Mouse (Mus musculus) midbrain, postnatal 0 days (tissue): ENCODE results near the gene Acyp2. TPM values are rescaled to one million over a fixed set of nuclear protein-coding genes. Genes with fewer than 3 reads are reported as not detected.

Experiments
- ATAC-seq: fragments of 200-750 bp; cut with Nextera tagmentation; 2 replicates; pipeline ENCODE4 v1.8.0; 2017; ENCODE audit warnings: moderate number of reproducible peaks, mild to moderate bottlenecking, moderate TSS enrichment, moderate library complexity; ENCODE audit not compliant: low FRiP score
- DNase-seq: peaks from one replicate; pipeline ENCODE4 v3.0.0-alpha.2; 2015; ENCODE audit warnings: low spot score
- H3K27ac ChIP-seq: fragments of 300-500 bp; sonication (generic); 2 replicates; pipeline ENCODE4 v1.5.1; 2014; ENCODE audit warnings: low read depth, mild to moderate bottlenecking, low read length, mixed read lengths
- H3K27me3 ChIP-seq: fragments of 300-500 bp; sonication (generic); 2 replicates; pipeline ENCODE4 v1.6.1; 2014; ENCODE audit warnings: low read length, control low read depth, mixed read lengths; ENCODE audit not compliant: insufficient read depth
- H3K36me3 ChIP-seq: fragments of 300-500 bp; sonication (generic); 2 replicates; pipeline ENCODE4 v1.6.1; 2014; ENCODE audit warnings: low read length, control low read depth, mixed read lengths; ENCODE audit not compliant: insufficient read depth
- H3K4me1 ChIP-seq: fragments of 300-500 bp; sonication (generic); 2 replicates; pipeline ENCODE4 v1.6.1; 2014; ENCODE audit warnings: mild to moderate bottlenecking, control low read depth, antibody characterized with exemption, low read length, mixed read lengths; ENCODE audit not compliant: insufficient read depth
- H3K4me2 ChIP-seq: fragments of 300-500 bp; sonication (generic); 2 replicates; pipeline ENCODE4 v1.6.1; 2014; ENCODE audit warnings: low read depth, mild to moderate bottlenecking, low read length, mixed read lengths; ENCODE audit not compliant: poor library complexity, severe bottlenecking
- H3K4me3 ChIP-seq: fragments of 300-500 bp; sonication (generic); 2 replicates; pipeline ENCODE4 v1.5.1; 2014; ENCODE audit warnings: low read depth, mild to moderate bottlenecking, low read length, moderate library complexity
- H3K9ac ChIP-seq: fragments of 300-500 bp; sonication (generic); replicated peaks from 2 replicates; pipeline ENCODE4 v1.6.1; 2014; ENCODE audit warnings: mild to moderate bottlenecking, low read length, moderate library complexity, mixed read lengths; ENCODE audit not compliant: poor library complexity, severe bottlenecking
- H3K9me3 ChIP-seq: fragments of 300-500 bp; sonication (generic); 2 replicates; pipeline ENCODE4 v1.6.1; 2016; ENCODE audit warnings: low read length, control low read depth
- CTCF ChIP-seq: IDR thresholded peaks from 2 replicates; pipeline ENCODE4 v1.5.1; 2016; ENCODE audit warnings: antibody characterized with exemption, mild to moderate bottlenecking
- WGBS: fragments of 180-500 bp; shearing (Covaris S2); extraction: QIAGEN DNeasy Blood & Tissue Kit; methylation state at CpG from one replicate; pipeline ENCODE4 v1.1.7; 2014; 5-methylcytosine and 5-hydroxymethylcytosine counted together
- polyA plus RNA-seq: library from polyadenylated mRNA; unstranded; fragments of >200 nt; fragmentation: Nextera tagmentation; extraction: Ambion mirVana; gene quantifications from 2 replicates; pipeline ENCODE4 v1.2.1, GENCODE M21; 2015
- total RNA-seq: library from RNA; depleted of rRNA; stranded (reverse); fragments of >200 nt; gene quantifications from 2 replicates; pipeline ENCODE4 v1.2.3, GENCODE M21; 2014; rRNA removed

The Acyp2 gene
- total RNA-seq (19.5 and 23.0 TPM in 2 replicates), polyA plus RNA-seq (38.0 and 41.6 TPM in 2 replicates)

- WGBS: under 1% methylated on average over 40 of the region's 40 CpGs
- DNase-seq (peak; percentile 84), ATAC-seq (peak; percentile 93)
- Histone ChIP-seq H3K9ac (peak within 1 kb of the TSS; percentile 81), H3K4me2 (peak within 1 kb of the TSS; percentile 74), H3K4me3 (peak within 1 kb of the TSS; percentile 70), H3K9me3 (no peaks in the 10 kb centered on the region), H3K27me3 (no peaks in the 10 kb centered on the region), H3K27ac (peak within 1 kb of the TSS; percentile 85), H3K36me3 (no peaks in the 10 kb centered on the region), H3K4me1 (no peaks in the 10 kb centered on the region; the same call in 1 of the 2 replicates)
- TF ChIP-seq CTCF: peak; percentile 63
Measured at GRCm38 (mm10) chr11:30649001-30649637, at the start of gene Acyp2. Acyp2 (minus strand) TSS chr11:30649587.

GRCm38 (mm10) chr11:30689421-30689820, 40.0 kb upstream of the Acyp2 start:
- Histone ChIP-seq H3K27ac (no peak overlapping the region), H3K4me1 (no peaks in the 10 kb centered on the region), H3K9ac (no peak overlapping the region), H3K4me3 (no peak overlapping the region), H3K4me2 (no peak overlapping the region), H3K9me3 (no peaks in the 10 kb centered on the region), H3K36me3 (no peaks in the 10 kb centered on the region), H3K27me3 (no peaks in the 10 kb centered on the region)
- ATAC-seq (no peak), DNase-seq (no peak)
- 74% methylated on average over 1 of the region's 1 CpGs for WGBS
- TF ChIP-seq CTCF: no peak

- WGBS: 82% methylated on average over 1 of the region's 1 CpGs
- ATAC-seq: 0 out of 2 replicates have a peak, but pooled peaks have one; percentile 54
- peak; percentile 81 for TF ChIP-seq CTCF
Measured at GRCm38 (mm10) chr11:30676086-30676485, 26.7 kb upstream of the Acyp2 start.

GRCm38 (mm10) chr11:30672719-30673118, 23.3 kb upstream of the Acyp2 start:
- WGBS: 44% methylated on average over 1 of the region's 1 CpGs
- Histone ChIP-seq H3K36me3 (no peaks in the 10 kb centered on the region), H3K27me3 (no peaks in the 10 kb centered on the region), H3K4me1 (no peaks in the 10 kb centered on the region), H3K4me3 (no peak overlapping the region), H3K27ac (no peak overlapping the region), H3K9ac (no peak overlapping the region), H3K9me3 (no peaks in the 10 kb centered on the region), H3K4me2 (no peak overlapping the region)
- peak; percentile 34; the same call in 1 of the 2 replicates for ATAC-seq
- TF ChIP-seq CTCF: no peak
- DNase-seq: peak; percentile 67

More at GRCm38 (mm10) chr11:30676086-30676485, 26.7 kb upstream of the Acyp2 start:
- Histone ChIP-seq H3K9me3 (no peaks in the 10 kb centered on the region), H3K36me3 (no peaks in the 10 kb centered on the region), H3K4me1 (no peaks in the 10 kb centered on the region), H3K4me3 (no peak overlapping the region), H3K27me3 (no peaks in the 10 kb centered on the region), H3K27ac (no peak overlapping the region), H3K4me2 (no peak overlapping the region), H3K9ac (no peak overlapping the region)
- peak; percentile 75 for DNase-seq

GRCm38 (mm10) chr11:30663001-30663400, 13.6 kb upstream of the Acyp2 start:
- no peak for ATAC-seq
- no peak overlapping the region for H3K4me2 ChIP-seq
- no peaks in the 10 kb centered on the region for H3K9me3 ChIP-seq
- H3K27me3 ChIP-seq: no peaks in the 10 kb centered on the region
- no peak overlapping the region for H3K27ac ChIP-seq
- H3K9ac ChIP-seq: no peak overlapping the region
- H3K4me3 ChIP-seq: no peak overlapping the region
- H3K36me3 ChIP-seq: no peaks in the 10 kb centered on the region
- H3K4me1 ChIP-seq: no peaks in the 10 kb centered on the region
- WGBS: 96% methylated on average over 3 of the region's 3 CpGs
- no peak for DNase-seq
- TF ChIP-seq CTCF: no peak

GRCm38 (mm10) chr11:30662591-30662990, 13.2 kb upstream of the Acyp2 start:
- ATAC-seq (no peak), DNase-seq (no peak)
- no peak overlapping the region for H3K27ac ChIP-seq
- H3K4me1 ChIP-seq: no peaks in the 10 kb centered on the region
- H3K36me3 ChIP-seq: no peaks in the 10 kb centered on the region
- no peak for TF ChIP-seq CTCF
- no peak overlapping the region for H3K4me3 ChIP-seq
- no peak overlapping the region for H3K9ac ChIP-seq
- no peaks in the 10 kb centered on the region for H3K27me3 ChIP-seq
- H3K4me2 ChIP-seq: no peak overlapping the region
- 85% methylated on average over 2 of the region's 2 CpGs for WGBS
- no peaks in the 10 kb centered on the region for H3K9me3 ChIP-seq
